Mouse (Mus musculus): ENCODE results near the gene Sec11a.

- TF ChIP-seq POLR2A (IDR thresholded peaks at IDR 0.05; ENCODE audit: control insufficient read depth, extremely low read depth, insufficient read depth, low read length, poor library complexity) (0 out of 2 replicates have a peak, but pooled peaks have one; percentile 37), CTCF (IDR thresholded peaks at IDR 0.05; ENCODE audit: borderline replicate concordance, control insufficient read depth, extremely low read depth, insufficient read depth, low read length, poor library complexity) (no peak)
Measured at GRCm38 (mm10) chr7:80904921-80905515, 42.6 kb downstream of the Sec11a start, which contains the start of gene Nmb.

All from thymus, adult 2 months (tissue).